Mouse (Mus musculus) neural tube, embryonic 14.5 days (tissue): ENCODE data around the gene Gm4881. TPM values are rescaled to one million over a fixed set of nuclear protein-coding genes. Genes with fewer than 3 reads are reported as not detected.

Source experiments
- ATAC-seq: fragments of 200-750 bp; cut with Nextera tagmentation; 2 replicates; pipeline ENCODE4 v1.8.0; 2017; ENCODE audit warnings: low read depth, mild to moderate bottlenecking, moderate TSS enrichment, moderate library complexity
- H3K27ac ChIP-seq: fragments of 300-500 bp; sonication (generic); 2 replicates; pipeline ENCODE4 v1.5.1; 2014; ENCODE audit warnings: low read depth, mild to moderate bottlenecking, control low read depth, low read length, moderate library complexity, mixed read lengths
- H3K27me3 ChIP-seq: fragments of 300-500 bp; sonication (generic); 2 replicates; pipeline ENCODE4 v1.6.1; 2014; ENCODE audit warnings: low read length; ENCODE audit not compliant: control insufficient read depth, insufficient read depth
- H3K36me3 ChIP-seq: fragments of 300-500 bp; sonication (generic); 2 replicates; pipeline ENCODE4 v1.6.1; 2014; ENCODE audit warnings: low read length, mixed read lengths; ENCODE audit not compliant: control insufficient read depth, insufficient read depth
- H3K4me1 ChIP-seq: fragments of 300-500 bp; sonication (generic); 2 replicates; pipeline ENCODE4 v1.6.1; 2014; ENCODE audit warnings: low read length; ENCODE audit not compliant: control insufficient read depth, insufficient read depth
- H3K4me2 ChIP-seq: fragments of 300-500 bp; sonication (generic); 2 replicates; pipeline ENCODE4 v1.6.1; 2014; ENCODE audit warnings: mild to moderate bottlenecking, low read depth, low read length, control low read depth
- H3K4me3 ChIP-seq: fragments of 300-500 bp; sonication (generic); 2 replicates; pipeline ENCODE4 v1.5.1; 2014; ENCODE audit warnings: low read depth, low read length, control low read depth, mixed read lengths
- H3K9ac ChIP-seq: fragments of 300-500 bp; sonication (generic); replicated peaks from 2 replicates; pipeline ENCODE4 v1.6.1; 2014; ENCODE audit warnings: low read depth, mild to moderate bottlenecking, control low read depth, low read length, mixed read lengths
- H3K9me3 ChIP-seq: fragments of 300-500 bp; sonication (generic); 2 replicates; pipeline ENCODE4 v1.6.1; 2016; ENCODE audit warnings: low read length; ENCODE audit not compliant: control insufficient read depth
- WGBS: fragments of 180-500 bp; shearing (Covaris S2); extraction: QIAGEN DNeasy Blood & Tissue Kit; methylation state at CpG from one replicate; pipeline ENCODE4 v1.1.7; 2014; 5-methylcytosine and 5-hydroxymethylcytosine counted together
- microRNA-seq: library from miRNA; unstranded; fragments of <30 nt; microRNA quantifications from one replicate; pipeline ENCODE4, GENCODE M21; 2016
- polyA plus RNA-seq: library from polyadenylated mRNA; unstranded; fragments of >200 nt; fragmentation: Nextera tagmentation; extraction: Ambion mirVana; gene quantifications from 2 replicates; pipeline ENCODE4 v1.2.1, GENCODE M21; 2014

Gene Gm4881
- polyA plus RNA-seq, 1 experiment from 2014 or later: 1.5 TPM

- no peak overlapping the region for H3K27ac ChIP-seq
- H3K4me1 ChIP-seq: peaks cover 18% of the 10 kb centered on the region
- no peaks in the 10 kb centered on the region for H3K9me3 ChIP-seq
- no peak for ATAC-seq
- peak overlapping the region; percentile 88 for H3K4me2 ChIP-seq
- peak overlapping the region; percentile 99 for H3K9ac ChIP-seq
- 52% methylated on average over 12 of the region's 12 CpGs for WGBS
- H3K4me3 ChIP-seq: peak overlapping the region; percentile 98
- peaks cover 37% of the 10 kb centered on the region for H3K36me3 ChIP-seq
- H3K27me3 ChIP-seq: no peaks in the 10 kb centered on the region
These were observed 58.6 kb downstream of the Gm4881 start for GRCm38 (mm10) chr7:24885468-24886307.

GRCm38 (mm10) chr7:24884693-24885291 is 59.5 kb downstream of the Gm4881 start:
- peaks cover 34% of the 10 kb centered on the region for H3K36me3 ChIP-seq
- peak overlapping the region; percentile 80 for H3K27ac ChIP-seq
- H3K4me1 ChIP-seq: peaks cover 18% of the 10 kb centered on the region
- H3K9ac ChIP-seq: peak overlapping the region; percentile 99
- peak; percentile 9 for ATAC-seq
- H3K4me2 ChIP-seq: peak overlapping the region; percentile 88
- WGBS: under 1% methylated on average over 40 of the region's 47 CpGs
- H3K4me3 ChIP-seq: peak overlapping the region; percentile 98
- H3K27me3 ChIP-seq: no peaks in the 10 kb centered on the region
- H3K9me3 ChIP-seq: no peaks in the 10 kb centered on the region

- under 1% methylated on average over 57 of the region's 57 CpGs for WGBS
- no peaks in the 10 kb centered on the region for H3K9me3 ChIP-seq
- H3K36me3 ChIP-seq: peaks cover 27% of the 10 kb centered on the region
- peak within 1 kb of the TSS; percentile 98 for H3K4me3 ChIP-seq
- H3K9ac ChIP-seq: peak within 1 kb of the TSS; percentile 99
- ATAC-seq: peak; percentile 92
- peak within 1 kb of the TSS; percentile 81 for H3K27ac ChIP-seq
- peaks cover 18% of the 10 kb centered on the region for H3K4me1 ChIP-seq
- H3K4me2 ChIP-seq: peak within 1 kb of the TSS; percentile 88
- no peaks in the 10 kb centered on the region for H3K27me3 ChIP-seq
These were observed 60.2 kb downstream of the Gm4881 start, which contains the start of gene Rps19 for GRCm38 (mm10) chr7:24883896-24884692. Rps19 (plus strand) TSS chr7:24884371.

GRCm38 (mm10) chr7:24882416-24883199 is 61.7 kb downstream of the Gm4881 start:
- Histone ChIP-seq H3K4me3 (no peak overlapping the region), H3K4me2 (no peak overlapping the region), H3K27ac (no peak overlapping the region), H3K9me3 (no peaks in the 10 kb centered on the region), H3K4me1 (peaks cover 18% of the 10 kb centered on the region), H3K27me3 (no peaks in the 10 kb centered on the region), H3K9ac (no peak overlapping the region), H3K36me3 (peaks cover 13% of the 10 kb centered on the region)
- no peak for ATAC-seq
- whole genome bisulfite sequencing: 92% methylated on average over 9 of the region's 9 CpGs

- 4% methylated on average over 2 of the region's 2 CpGs for WGBS
- no peak for ATAC-seq
- no peak overlapping the region for H3K4me3 ChIP-seq
- no peak overlapping the region for H3K9ac ChIP-seq
- no peaks in the 10 kb centered on the region for H3K27me3 ChIP-seq
- no peak overlapping the region for H3K4me2 ChIP-seq
- no peak overlapping the region for H3K27ac ChIP-seq
- no peaks in the 10 kb centered on the region for H3K36me3 ChIP-seq
- no peaks in the 10 kb centered on the region for H3K9me3 ChIP-seq
- H3K4me1 ChIP-seq: no peaks in the 10 kb centered on the region
These were observed 64.7 kb downstream of the Gm4881 start for GRCm38 (mm10) chr7:24879620-24880019.

- Histone ChIP-seq H3K9me3 (no peaks in the 10 kb centered on the region), H3K4me1 (no peaks in the 10 kb centered on the region), H3K4me3 (no peak overlapping the region), H3K36me3 (no peaks in the 10 kb centered on the region), H3K27me3 (no peaks in the 10 kb centered on the region), H3K27ac (no peak overlapping the region), H3K4me2 (no peak overlapping the region), H3K9ac (no peak overlapping the region)
- WGBS: 81% methylated on average over 3 of the region's 3 CpGs
- ATAC-seq: no peak
These were observed 66.7 kb downstream of the Gm4881 start for GRCm38 (mm10) chr7:24877588-24877987.

Small RNAs within 50 kb of the gene (microRNA-seq; reads per million reads assigned to microRNA genes)
- not detected for gene Mir7046
- gene Mir7047: 2.6 reads per million

Other genes with a start within 250 kb of the Gm4881 start
- not detected in 2 replicates for gene BC049730, start 235.3 kb downstream of the Gm4881 start, polyA plus RNA-seq
- gene Gm4763, start 217.6 kb downstream of the Gm4881 start, polyA plus RNA-seq: not detected in 2 replicates
- gene Cd177, start 184.2 kb downstream of the Gm4881 start, polyA plus RNA-seq: 0.11 TPM in 1 of 2 replicates, not detected in the other
- 0.99 and 1.2 TPM in 2 replicates for gene Ceacam10, start 167.3 kb downstream of the Gm4881 start, polyA plus RNA-seq
- 25.0 and 25.6 TPM in 2 replicates for gene Gm9844, start 82.3 kb downstream of the Gm4881 start, polyA plus RNA-seq
- gene Lypd4, start 74.6 kb downstream of the Gm4881 start, polyA plus RNA-seq: not detected in 2 replicates
- gene Dmrtc2, start 74.4 kb downstream of the Gm4881 start, polyA plus RNA-seq: 0.22 TPM in 1 of 2 replicates, not detected in the other
- 1,219 and 1,260 TPM in 2 replicates for gene Rps19, start 60.1 kb downstream of the Gm4881 start, polyA plus RNA-seq
- 0.16 and 0.18 TPM in 2 replicates for gene Cd79a, start 47.1 kb downstream of the Gm4881 start, polyA plus RNA-seq
- gene Arhgef1, start 41.6 kb downstream of the Gm4881 start, polyA plus RNA-seq: 65.6 and 71.6 TPM in 2 replicates
- 319 and 339 TPM in 2 replicates for gene Rabac1, start 28.3 kb upstream of the Gm4881 start, polyA plus RNA-seq
- 414 and 429 TPM in 2 replicates for gene Atp1a3, start 61.5 kb upstream of the Gm4881 start, polyA plus RNA-seq
- 22.2 and 28.1 TPM in 2 replicates for gene Grik5, start 127.9 kb upstream of the Gm4881 start, polyA plus RNA-seq
- gene Zfp574, start 128.1 kb upstream of the Gm4881 start, polyA plus RNA-seq: 24.6 and 27.3 TPM in 2 replicates
- gene Pou2f2, start 235.2 kb upstream of the Gm4881 start, polyA plus RNA-seq: 27.5 and 33.6 TPM in 2 replicates